Mouse (Mus musculus): ENCODE data around the gene Tjp1. TPM values are rescaled to one million over a fixed set of nuclear protein-coding genes. Genes with fewer than 3 reads are reported as not detected.

The Tjp1 gene
- polyA plus RNA-seq, 1 experiment from 2014 or later, result 21.9 TPM

DNA sequence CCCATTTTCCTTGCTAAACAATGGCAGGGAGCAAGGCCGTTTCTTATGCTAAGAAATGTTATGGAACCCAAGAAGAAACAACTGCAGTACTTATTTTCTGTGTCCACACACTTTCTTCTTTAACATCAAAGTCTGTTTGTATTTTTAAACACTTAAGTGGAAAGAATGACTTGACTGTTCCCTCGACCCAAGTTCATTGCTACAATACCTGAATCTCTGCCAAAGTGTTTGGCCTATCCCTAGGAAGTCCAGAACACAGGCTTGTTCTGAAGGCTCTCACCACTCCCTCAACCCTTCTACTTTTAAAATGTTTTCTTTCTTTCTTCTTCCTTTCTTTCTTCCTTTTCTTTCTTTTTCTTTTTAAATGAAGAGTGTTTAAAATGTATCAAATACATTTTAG, 71.5 kb downstream of the Tjp1 start:
- ATAC-seq (replicated peaks), result no peak
- no peak overlapping the region for H3K4me2 ChIP-seq (replicated peaks)
- no peak overlapping the region for H3K9ac ChIP-seq (replicated peaks)
- H3K9me3 ChIP-seq, result no peaks in the 10 kb centered on the region
- 71% methylated on average over 2 of the region's 2 CpGs for WGBS
- peaks cover 4% of the 10 kb centered on the region for H3K4me1 ChIP-seq
- H3K27ac ChIP-seq (replicated peaks), result no peak overlapping the region
- H3K36me3 ChIP-seq, result no peaks in the 10 kb centered on the region
- H3K4me3 ChIP-seq, result no peak overlapping the region
- H3K27me3 ChIP-seq, result no peaks in the 10 kb centered on the region

DNA sequence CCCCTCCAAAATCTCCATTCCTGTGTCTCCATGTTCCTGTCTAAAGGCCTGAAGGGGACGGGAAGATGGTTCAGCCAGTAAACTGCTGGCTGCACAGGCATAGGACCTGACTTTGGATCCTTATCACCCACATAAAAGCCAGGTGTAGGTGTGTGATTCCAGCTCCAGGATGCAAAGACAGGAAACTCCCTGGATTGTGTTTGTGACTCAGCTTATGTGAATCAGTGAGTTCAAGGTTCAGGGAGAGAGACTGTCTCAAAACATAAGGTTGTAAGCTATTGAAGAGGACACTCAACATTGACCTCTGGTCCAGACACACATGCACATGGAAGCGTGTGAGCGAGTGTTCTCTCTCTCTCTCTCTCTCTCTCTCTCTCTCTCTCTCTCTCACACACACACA, 72.4 kb downstream of the Tjp1 start:
- ATAC-seq (replicated peaks), result no peak
- H3K36me3 ChIP-seq, result no peaks in the 10 kb centered on the region
- H3K4me1 ChIP-seq, result peaks cover 8% of the 10 kb centered on the region
- H3K9ac ChIP-seq (replicated peaks), result no peak overlapping the region
- H3K9me3 ChIP-seq, result no peaks in the 10 kb centered on the region
- no peak overlapping the region for H3K4me3 ChIP-seq
- no peak overlapping the region for H3K4me2 ChIP-seq (replicated peaks)
- no peak overlapping the region for H3K27ac ChIP-seq (replicated peaks)
- H3K27me3 ChIP-seq, result no peaks in the 10 kb centered on the region
- WGBS, result 82% methylated on average over 3 of the region's 3 CpGs

DNA sequence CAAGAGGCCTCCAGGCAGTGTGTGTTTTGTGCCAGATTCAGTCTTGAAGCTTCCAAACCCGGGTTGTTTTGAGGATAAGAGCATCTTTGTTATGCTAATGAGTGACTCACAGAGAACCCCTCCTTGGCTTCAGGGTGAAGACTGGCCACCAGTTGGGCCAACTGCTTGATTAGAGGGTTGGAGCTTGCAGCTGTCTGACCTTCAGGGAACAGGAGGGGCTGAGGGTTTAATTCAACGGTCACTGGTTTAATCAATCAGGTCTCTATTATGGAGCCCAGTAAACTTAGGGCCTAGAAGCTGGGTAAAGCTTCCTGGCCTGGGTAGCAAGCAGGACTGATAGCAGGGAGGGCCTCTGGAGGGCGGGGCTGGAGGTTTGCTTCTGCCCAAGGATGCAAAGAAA, 73.3 kb downstream of the Tjp1 start:
- Histone ChIP-seq H3K27ac (replicated peaks) (no peak overlapping the region), H3K9ac (replicated peaks) (no peak overlapping the region), H3K36me3 (no peaks in the 10 kb centered on the region), H3K4me3 (no peak overlapping the region), H3K4me1 (peaks cover 11% of the 10 kb centered on the region), H3K27me3 (no peaks in the 10 kb centered on the region), H3K4me2 (replicated peaks) (no peak overlapping the region), H3K9me3 (no peaks in the 10 kb centered on the region)
- WGBS, result 20% methylated on average over 3 of the region's 3 CpGs
- ATAC-seq (replicated peaks), result peak; percentile 55

GRCm38 (mm10) chr7:65452246-65452645, 75.3 kb downstream of the Tjp1 start:
- Histone ChIP-seq H3K27ac (replicated peaks) (no peak overlapping the region), H3K4me1 (peaks cover 11% of the 10 kb centered on the region), H3K36me3 (no peaks in the 10 kb centered on the region), H3K9me3 (no peaks in the 10 kb centered on the region), H3K27me3 (no peaks in the 10 kb centered on the region), H3K9ac (replicated peaks) (no peak overlapping the region), H3K4me2 (replicated peaks) (no peak overlapping the region), H3K4me3 (no peak overlapping the region)
- WGBS, result 87% methylated on average over 3 of the region's 3 CpGs
- no peak for ATAC-seq (replicated peaks)

- Histone ChIP-seq H3K4me1 (peaks cover 11% of the 10 kb centered on the region), H3K27ac (replicated peaks) (no peak overlapping the region), H3K9me3 (no peaks in the 10 kb centered on the region), H3K9ac (replicated peaks) (no peak overlapping the region), H3K27me3 (no peaks in the 10 kb centered on the region), H3K36me3 (no peaks in the 10 kb centered on the region), H3K4me3 (no peak overlapping the region), H3K4me2 (replicated peaks) (no peak overlapping the region)
- 8% methylated on average over 5 of the region's 5 CpGs for WGBS
- peak; percentile 88 for ATAC-seq (replicated peaks)
Measured at GRCm38 (mm10) chr7:65450158-65450557, 77.4 kb downstream of the Tjp1 start.

- ATAC-seq (replicated peaks), result no peak
- Histone ChIP-seq H3K4me3 (no peak overlapping the region), H3K9ac (replicated peaks) (no peak overlapping the region), H3K36me3 (no peaks in the 10 kb centered on the region), H3K4me1 (peaks cover 4% of the 10 kb centered on the region; the same call in 1 of the 2 replicates), H3K27ac (replicated peaks) (no peak overlapping the region), H3K27me3 (no peaks in the 10 kb centered on the region), H3K4me2 (replicated peaks) (no peak overlapping the region), H3K9me3 (no peaks in the 10 kb centered on the region)
- 93% methylated on average over 4 of the region's 4 CpGs for WGBS
Measured at GRCm38 (mm10) chr7:65441505-65441904, 86.1 kb downstream of the Tjp1 start.

GRCm38 (mm10) chr7:65439518-65439917, 88.1 kb downstream of the Tjp1 start:
- no peak overlapping the region for H3K4me3 ChIP-seq
- 81% methylated on average over 8 of the region's 8 CpGs for WGBS
- no peak overlapping the region for H3K9ac ChIP-seq (replicated peaks)
- H3K4me2 ChIP-seq (replicated peaks), result no peak overlapping the region
- H3K36me3 ChIP-seq, result no peaks in the 10 kb centered on the region
- ATAC-seq (replicated peaks), result no peak
- H3K27me3 ChIP-seq, result no peaks in the 10 kb centered on the region
- no peak overlapping the region for H3K27ac ChIP-seq (replicated peaks)
- H3K4me1 ChIP-seq, result peaks cover 4% of the 10 kb centered on the region; the same call in 1 of the 2 replicates
- H3K9me3 ChIP-seq, result no peaks in the 10 kb centered on the region

- Histone ChIP-seq H3K27ac (replicated peaks) (no peak overlapping the region), H3K27me3 (no peaks in the 10 kb centered on the region), H3K9me3 (no peaks in the 10 kb centered on the region), H3K9ac (replicated peaks) (no peak overlapping the region), H3K36me3 (no peaks in the 10 kb centered on the region), H3K4me1 (peaks cover 4% of the 10 kb centered on the region; the same call in 1 of the 2 replicates), H3K4me3 (no peak overlapping the region), H3K4me2 (replicated peaks) (no peak overlapping the region)
- ATAC-seq (replicated peaks), result no peak
- 67% methylated on average over 5 of the region's 5 CpGs for WGBS
Measured at GRCm38 (mm10) chr7:65438146-65438545, 89.4 kb downstream of the Tjp1 start.

DNA sequence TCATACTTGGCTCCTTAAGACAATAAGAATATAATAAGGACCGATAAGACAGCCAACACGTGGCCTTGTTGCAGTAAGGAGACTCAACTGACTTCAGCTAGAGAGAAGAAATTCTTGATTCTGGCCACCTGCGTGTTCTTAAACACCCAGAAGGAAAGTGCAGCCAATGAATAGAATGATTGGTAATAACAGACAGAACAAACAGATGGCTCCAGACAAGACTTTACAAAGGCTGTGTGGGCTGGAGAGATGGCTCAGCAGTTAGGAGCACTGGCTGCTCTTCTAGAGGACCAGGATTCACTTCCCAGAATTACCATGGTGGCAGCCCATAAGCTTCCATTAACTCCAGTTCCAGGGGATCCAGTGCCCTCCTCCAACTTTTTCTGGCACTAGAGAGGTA, 90.7 kb downstream of the Tjp1 start:
- H3K27me3 ChIP-seq, result no peaks in the 10 kb centered on the region

GRCm38 (mm10) chr7:65431018-65431695, 96.4 kb downstream of the Tjp1 start:
- no peak overlapping the region for H3K4me3 ChIP-seq
- H3K27ac ChIP-seq (replicated peaks), result no peak overlapping the region
- no peaks in the 10 kb centered on the region for H3K9me3 ChIP-seq
- H3K9ac ChIP-seq (replicated peaks), result no peak overlapping the region
- no peak for ATAC-seq (replicated peaks)
- H3K4me2 ChIP-seq (replicated peaks), result no peak overlapping the region
- H3K4me1 ChIP-seq, result no peaks in the 10 kb centered on the region
- H3K36me3 ChIP-seq, result no peaks in the 10 kb centered on the region
- no peaks in the 10 kb centered on the region for H3K27me3 ChIP-seq
- WGBS, result 24% methylated on average over 9 of the region's 9 CpGs

More for the DNA sequence above, 90.7 kb downstream of the Tjp1 start:
- no peak overlapping the region for H3K4me3 ChIP-seq
- H3K36me3 ChIP-seq, result no peaks in the 10 kb centered on the region
- H3K9me3 ChIP-seq, result no peaks in the 10 kb centered on the region
- peaks cover 4% of the 10 kb centered on the region; the same call in 1 of the 2 replicates for H3K4me1 ChIP-seq
- ATAC-seq (replicated peaks), result no peak
- no peak overlapping the region for H3K9ac ChIP-seq (replicated peaks)
- no peak overlapping the region for H3K27ac ChIP-seq (replicated peaks)
- H3K4me2 ChIP-seq (replicated peaks), result no peak overlapping the region
- WGBS, result 79% methylated on average over 3 of the region's 3 CpGs

DNA sequence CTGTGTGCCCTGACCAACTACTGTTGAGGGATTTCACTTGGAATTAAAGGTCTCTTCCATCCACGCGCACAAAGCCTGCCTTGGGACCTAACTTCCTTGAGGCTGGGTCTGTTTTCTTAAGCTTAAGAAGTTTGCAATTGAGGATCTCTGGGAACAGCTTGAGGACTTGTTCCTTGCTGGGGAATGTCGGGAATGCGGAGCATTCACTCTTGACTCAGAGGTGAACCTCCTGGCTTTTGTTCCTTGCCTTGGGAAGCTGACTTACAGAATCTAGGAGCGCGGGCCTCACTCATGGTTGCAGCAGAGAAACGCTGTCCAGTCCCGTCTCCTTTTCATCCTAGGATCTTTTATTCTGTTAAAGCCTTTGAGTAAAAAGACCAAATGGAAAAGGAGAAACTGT, 97.2 kb downstream of the Tjp1 start:
- no peak overlapping the region for H3K9ac ChIP-seq (replicated peaks)
- no peak overlapping the region for H3K27ac ChIP-seq (replicated peaks)

GRCm38 (mm10) chr7:65424519-65424918, 103.1 kb downstream of the Tjp1 start:
- WGBS, result 93% methylated on average over 8 of the region's 8 CpGs
- H3K36me3 ChIP-seq, result no peaks in the 10 kb centered on the region
- H3K27ac ChIP-seq (replicated peaks), result no peak overlapping the region
- H3K4me3 ChIP-seq, result no peak overlapping the region
- no peak for ATAC-seq (replicated peaks)
- H3K27me3 ChIP-seq, result no peaks in the 10 kb centered on the region
- H3K4me2 ChIP-seq (replicated peaks), result no peak overlapping the region
- no peak overlapping the region for H3K9ac ChIP-seq (replicated peaks)
- no peaks in the 10 kb centered on the region for H3K9me3 ChIP-seq
- H3K4me1 ChIP-seq, result peaks cover 7% of the 10 kb centered on the region

More for the DNA sequence above, 97.2 kb downstream of the Tjp1 start:
- H3K9me3 ChIP-seq, result no peaks in the 10 kb centered on the region
- no peak for ATAC-seq (replicated peaks)
- no peaks in the 10 kb centered on the region for H3K27me3 ChIP-seq
- no peaks in the 10 kb centered on the region for H3K36me3 ChIP-seq
- no peak overlapping the region for H3K4me2 ChIP-seq (replicated peaks)
- H3K4me3 ChIP-seq, result no peak overlapping the region
- no peaks in the 10 kb centered on the region for H3K4me1 ChIP-seq
- WGBS, result 19% methylated on average over 8 of the region's 8 CpGs

DNA sequence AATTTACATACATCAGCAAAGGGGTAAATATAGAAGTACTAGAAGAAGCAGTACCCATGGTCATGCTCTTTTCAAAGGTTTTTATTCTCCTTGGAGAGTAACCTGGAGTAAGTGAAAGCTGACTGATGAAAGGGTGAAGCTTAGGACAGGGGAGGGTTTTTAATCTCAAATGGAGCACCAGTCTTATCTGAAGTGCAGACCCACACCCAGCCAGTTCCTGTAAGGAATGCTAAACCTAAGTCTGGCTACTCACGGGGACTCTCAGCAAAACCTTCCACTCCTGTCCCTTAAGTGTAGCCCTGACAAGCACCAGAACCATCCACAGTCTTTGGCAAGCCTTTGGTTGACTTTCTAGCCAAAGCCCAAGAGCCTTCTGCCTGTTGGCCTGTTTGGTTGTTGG, 105.1 kb downstream of the Tjp1 start:
- Histone ChIP-seq H3K4me1 (peaks cover 7% of the 10 kb centered on the region), H3K27ac (replicated peaks) (no peak overlapping the region), H3K4me2 (replicated peaks) (no peak overlapping the region), H3K9ac (replicated peaks) (no peak overlapping the region), H3K4me3 (no peak overlapping the region), H3K36me3 (no peaks in the 10 kb centered on the region), H3K9me3 (no peaks in the 10 kb centered on the region), H3K27me3 (no peaks in the 10 kb centered on the region)
- ATAC-seq (replicated peaks), result no peak
- 81% methylated on average over 1 of the region's 1 CpGs for WGBS

Measured in forebrain, embryonic 15.5 days (tissue).